Mouse (Mus musculus) liver (tissue): ENCODE measurements around the gene Mis18a.
A peak's percentile ranks its signal among the peaks of the same experiment; 100 is the strongest.

Experiments used
- DNase-seq: peaks from one replicate; pipeline ENCODE4 v3.0.0-alpha.2; 2020; ENCODE audit warnings: mixed read lengths

Mis18a gene

GRCm38 (mm10) chr16:90703646-90704045, 23.6 kb downstream of the Mis18a start:
- DNase-seq, result no peak

DNA sequence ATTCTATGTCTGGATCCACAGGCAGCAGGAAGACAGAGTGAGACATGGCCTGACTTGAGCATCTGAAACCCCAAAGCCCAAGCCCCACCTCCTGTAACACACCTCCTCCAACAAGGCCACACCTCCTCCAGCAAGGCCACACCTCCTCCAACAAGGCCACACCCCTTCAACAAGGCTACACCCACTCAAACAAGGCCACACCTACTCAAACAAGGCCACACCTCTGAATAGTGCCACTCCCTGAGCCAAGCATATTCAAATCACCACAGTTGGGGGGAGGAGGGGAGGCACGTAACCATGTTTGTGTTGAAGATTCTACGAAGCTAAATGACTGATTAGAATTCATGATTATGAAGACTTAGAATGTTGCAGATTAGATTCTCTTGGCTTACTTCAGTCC, 25.7 kb downstream of the Mis18a start:
- DNase-seq, result no peak

GRCm38 (mm10) chr16:90699390-90699789, 27.8 kb downstream of the Mis18a start:
- DNase-seq, result no peak

DNA sequence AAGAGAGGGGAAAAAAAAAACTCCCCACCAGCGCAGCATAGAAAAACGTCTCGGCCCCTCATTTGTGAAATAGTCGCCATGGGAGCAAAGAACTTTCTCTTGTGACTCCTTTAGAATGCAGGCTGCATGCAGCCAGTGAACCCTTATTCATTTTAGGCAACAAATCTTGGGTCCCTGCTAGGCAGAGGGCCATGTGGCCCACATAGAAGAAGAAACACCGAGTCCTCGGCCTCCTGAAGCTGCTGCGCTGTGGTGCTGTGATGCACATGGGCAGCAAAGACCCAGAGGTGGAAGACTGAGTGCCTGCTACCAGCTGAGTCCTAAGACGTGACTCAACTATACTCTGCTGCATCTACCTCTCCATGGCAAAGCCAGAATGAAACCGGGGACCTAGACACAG, 30.9 kb downstream of the Mis18a start:
- no peak for DNase-seq

- DNase-seq, result no peak
Measured at GRCm38 (mm10) chr16:90695121-90695520, 32.1 kb downstream of the Mis18a start.

- peak; percentile 77 for DNase-seq
Measured at GRCm38 (mm10) chr16:90694719-90695118, 32.5 kb downstream of the Mis18a start.

DNA sequence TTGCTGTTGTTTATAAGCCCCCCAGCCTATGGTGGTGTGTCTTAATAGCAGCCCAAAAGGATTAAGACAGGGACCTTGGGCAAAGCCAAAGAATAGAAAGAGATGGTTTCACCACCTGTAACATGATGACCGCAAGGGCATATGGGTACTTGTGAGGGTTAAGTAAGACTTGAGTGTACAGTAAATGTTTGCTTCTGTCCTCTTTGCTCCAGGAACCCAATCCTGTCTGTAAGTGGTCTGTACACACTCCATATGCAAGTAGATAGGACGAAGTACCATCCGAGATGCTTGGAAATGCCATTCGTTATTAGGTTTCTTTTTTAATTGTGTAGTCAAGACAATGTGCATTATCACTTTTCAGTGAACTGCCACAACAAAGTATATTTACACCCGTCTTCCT, 33.6 kb downstream of the Mis18a start:
- DNase-seq, result no peak

DNA sequence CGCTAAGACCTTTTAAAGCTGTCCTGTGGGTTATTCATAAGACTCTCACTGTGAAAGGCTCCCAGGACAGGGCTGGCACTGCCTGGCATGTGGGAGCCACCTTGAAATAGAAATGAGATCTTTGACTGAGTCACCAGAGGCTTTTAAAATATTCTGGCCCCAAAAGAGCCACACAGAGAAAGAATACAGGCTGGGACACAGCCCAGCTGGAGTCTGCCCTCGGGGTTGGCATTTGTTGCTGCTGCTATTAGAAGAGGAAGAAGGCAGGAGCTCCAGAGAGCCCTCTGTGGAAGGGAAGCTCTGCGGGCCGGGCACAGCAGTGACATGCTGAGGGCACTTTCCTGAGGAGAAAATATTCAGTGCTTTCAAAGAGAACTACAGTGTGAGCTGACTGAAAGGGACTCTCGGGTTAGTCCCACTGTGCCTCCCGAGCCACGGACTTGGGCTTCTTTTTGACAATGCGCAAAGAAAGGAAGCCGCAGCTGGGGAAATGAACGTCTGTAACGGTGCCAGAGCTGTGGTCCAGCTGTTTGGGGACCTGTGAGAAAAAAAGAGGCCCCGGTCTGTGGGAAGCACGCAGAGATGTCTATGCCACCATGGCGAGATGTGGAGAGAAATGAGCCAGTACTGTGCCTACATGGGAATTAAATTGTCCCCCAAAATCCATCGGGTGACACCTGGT, 34.4 kb downstream of the Mis18a start:
- no peak for DNase-seq

DNA sequence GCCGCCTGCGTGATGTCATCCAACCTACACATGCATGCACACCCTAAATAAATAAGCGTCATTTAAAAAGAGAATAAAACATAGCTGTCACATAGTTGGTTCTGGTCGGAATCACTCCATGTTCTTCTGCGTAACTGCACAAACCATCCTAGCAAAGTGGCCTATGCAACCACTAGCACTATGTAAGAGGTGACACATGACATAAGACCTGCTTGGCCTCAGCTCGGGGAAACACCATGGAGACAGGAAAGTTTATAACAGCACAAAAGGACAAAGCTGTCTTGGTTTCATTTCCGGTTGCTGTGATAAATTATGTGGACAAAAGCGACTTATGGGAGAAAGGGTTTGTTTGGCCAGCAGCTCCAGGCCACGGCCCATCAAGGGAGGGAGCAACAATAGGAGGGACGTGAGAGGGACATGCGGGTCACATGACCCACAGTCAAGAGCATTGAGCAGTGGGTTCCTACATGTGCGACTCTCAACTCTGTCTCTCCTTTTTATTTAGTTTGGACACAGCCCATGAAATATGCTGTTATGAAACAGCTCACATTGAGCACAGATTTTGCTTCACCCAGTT, 39.4 kb downstream of the Mis18a start:
- no peak for DNase-seq

- no peak for DNase-seq
Measured at GRCm38 (mm10) chr16:90687011-90687410, 40.2 kb downstream of the Mis18a start.

DNA sequence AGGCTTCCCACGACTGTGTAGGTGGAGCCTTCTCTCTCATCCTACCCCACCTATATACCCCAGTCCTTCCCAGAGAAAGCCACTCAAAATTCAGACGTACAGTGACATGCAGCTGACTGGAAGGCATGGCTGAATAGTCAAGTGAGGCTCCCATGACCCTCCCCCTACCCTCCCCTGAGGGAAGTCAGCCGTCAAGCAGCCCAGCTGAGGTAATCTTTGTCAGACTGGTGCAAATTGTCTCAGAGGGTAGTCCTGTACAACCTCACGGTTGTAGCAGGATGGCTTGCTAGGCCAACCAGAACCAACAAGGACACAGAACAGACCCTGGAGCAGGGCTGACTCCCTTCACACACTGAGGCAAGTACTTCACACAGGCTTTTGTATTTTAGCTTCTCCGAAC, 43.1 kb downstream of the Mis18a start:
- no peak for DNase-seq

DNA sequence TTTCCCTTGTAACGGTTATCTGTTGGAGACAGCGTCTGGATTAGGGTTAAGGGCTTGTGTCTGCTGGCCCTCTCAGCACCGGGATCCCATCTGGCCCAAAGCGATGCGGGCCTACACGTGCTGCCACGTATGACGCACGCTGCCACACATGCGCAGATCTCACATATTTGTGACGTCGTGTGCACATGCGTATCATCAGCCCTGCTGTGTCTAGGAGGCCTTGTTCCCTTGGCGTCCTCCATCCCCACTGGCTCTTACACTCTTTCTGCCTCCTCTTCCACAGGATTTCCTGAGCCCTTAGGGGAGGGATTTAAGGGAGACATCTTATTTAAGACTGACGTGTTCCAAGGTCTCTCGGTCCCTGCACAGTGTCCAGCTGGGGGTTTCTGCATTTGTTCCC, 47.2 kb downstream of the Mis18a start:
- no peak for DNase-seq

DNA sequence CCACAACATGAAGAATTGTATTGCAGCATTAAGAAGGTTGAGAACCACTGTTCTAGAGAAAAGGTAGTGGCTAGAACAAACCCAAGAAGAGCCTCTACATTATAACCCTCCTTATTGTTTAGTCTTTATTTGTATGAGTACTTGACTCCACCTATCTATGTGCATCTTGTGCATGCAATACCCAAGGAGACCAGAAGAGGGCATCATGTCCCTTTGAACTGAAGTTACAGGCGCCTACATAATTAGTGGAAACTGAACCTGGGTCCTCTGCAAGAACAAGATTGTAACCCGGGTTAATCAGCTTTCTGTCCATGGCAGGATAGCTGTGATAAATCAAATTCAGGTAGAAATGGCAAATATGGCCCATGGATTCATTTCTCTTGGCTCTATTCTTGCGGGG, 48.4 kb downstream of the Mis18a start:
- DNase-seq, result no peak

GRCm38 (mm10) chr16:90676920-90677574, 50.2 kb downstream of the Mis18a start:
- no peak for DNase-seq

DNA sequence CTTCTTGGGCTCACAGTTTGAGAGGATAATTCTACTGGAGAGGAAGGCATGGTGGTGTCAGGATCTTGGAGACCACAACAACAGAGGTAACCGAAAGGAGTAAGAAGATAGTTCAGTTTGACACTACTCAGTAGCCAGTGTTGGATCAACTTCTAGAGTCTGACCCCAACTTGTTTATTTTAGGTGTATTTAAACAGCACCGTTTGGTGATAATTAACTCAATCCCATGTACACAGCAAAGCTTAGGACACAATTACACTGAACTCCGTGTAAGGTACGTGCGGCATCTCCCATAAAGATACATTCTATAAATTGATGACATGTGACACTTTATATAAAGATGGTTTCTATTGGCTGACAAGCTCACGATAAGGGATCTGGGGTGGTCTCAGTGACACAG, 52.6 kb downstream of the Mis18a start:
- DNase-seq, result no peak

DNA sequence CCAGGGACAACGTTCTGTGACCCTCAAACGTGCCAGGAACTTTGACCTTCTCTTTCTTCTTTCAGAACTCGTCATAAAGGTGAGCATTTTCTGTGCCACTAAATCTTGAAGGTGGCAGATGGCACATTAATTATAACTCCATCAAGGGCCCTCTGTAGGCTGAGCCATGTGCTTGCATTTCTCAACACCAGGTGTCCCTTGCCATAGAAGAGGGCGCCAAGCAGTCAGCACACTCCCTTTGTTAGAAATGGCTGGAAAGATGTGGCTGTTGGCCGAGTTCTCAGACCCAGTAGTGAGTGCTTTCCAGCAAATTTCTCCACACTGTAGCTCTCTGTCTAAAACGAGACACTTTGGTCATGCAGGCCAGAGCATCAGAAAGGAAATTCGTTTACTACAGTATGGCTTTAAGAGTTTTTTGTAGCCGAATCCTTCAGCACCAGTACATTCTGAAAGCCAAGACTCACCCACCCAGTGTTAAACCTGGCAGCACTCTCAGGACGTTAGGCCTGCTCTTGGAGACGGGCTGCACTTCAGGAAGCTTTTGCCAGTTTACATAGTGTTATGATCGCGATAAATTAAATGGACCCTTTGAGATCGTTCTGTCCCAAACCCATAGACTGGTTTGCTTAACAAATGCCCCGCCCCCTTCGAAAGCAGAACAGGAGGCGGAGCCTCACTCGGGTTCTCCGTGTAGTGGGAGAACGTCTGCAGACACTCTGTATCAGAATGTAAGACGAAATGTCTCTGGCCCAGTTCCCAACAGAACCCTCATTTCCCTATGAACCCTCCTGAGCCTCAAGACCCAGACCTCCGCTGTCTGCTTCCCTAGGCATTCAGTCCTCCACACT, 53.5 kb downstream of the Mis18a start:
- no peak for DNase-seq
